Mouse (Mus musculus) spleen, adult 10 weeks (tissue): ENCODE data around the gene Mink1. TPM values are rescaled to one million over a fixed set of nuclear protein-coding genes. Genes with fewer than 3 reads are reported as not detected.

Source experiments
- polyA plus RNA-seq: library from polyadenylated mRNA; stranded (reverse); fragments of 350-450 nt; fragmentation: Illumina TruSeq; extraction: RNeasy Lipid Tissue Mini Kit (QIAGEN cat#74804); gene quantifications from one replicate; pipeline ENCODE4 v1.2.3, GENCODE M21; 2015; ENCODE audit warnings: low replicate concordance; ENCODE audit not compliant: insufficient read depth

The Mink1 gene
- 52.0 TPM for polyA plus RNA-seq

DNA sequence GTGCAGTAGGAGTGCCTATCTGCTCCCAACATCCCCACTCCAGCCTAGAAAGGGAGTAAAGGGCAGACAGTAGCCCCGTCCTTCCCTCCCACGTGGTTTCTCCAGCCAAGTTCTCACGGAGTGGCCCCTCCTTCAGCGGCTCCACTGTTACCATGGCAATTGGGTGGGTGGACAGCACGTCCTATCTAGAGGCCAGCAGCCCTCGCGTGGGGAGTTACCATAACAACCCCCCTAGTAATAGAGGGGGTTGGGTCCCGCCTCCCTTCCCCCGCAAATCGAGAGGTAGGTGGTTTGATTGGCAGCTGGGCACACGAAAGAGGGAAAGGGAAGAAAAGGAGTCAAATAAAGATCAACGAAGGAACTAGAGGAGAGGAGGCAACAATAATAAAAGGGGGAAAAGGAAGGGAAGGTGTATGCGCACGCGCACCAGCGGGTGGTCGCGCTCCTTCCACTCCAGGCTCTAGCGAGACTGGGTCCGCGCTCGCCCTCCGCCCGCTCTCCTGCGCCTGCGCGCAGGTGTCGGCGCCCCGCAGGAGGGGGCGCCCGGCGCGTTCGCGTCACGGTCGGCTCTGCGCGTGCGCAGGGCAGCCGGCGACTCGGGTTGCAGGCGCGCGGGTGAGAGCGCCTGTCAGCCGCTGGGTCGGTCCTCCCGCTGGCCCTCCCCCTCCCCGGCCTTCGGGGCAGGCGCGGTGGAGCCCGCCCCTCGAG, at the start of gene Mink1:
TSS of gene Mink1 (plus strand) at position 595 of the 708 bp plus-strand sequence.

DNA sequence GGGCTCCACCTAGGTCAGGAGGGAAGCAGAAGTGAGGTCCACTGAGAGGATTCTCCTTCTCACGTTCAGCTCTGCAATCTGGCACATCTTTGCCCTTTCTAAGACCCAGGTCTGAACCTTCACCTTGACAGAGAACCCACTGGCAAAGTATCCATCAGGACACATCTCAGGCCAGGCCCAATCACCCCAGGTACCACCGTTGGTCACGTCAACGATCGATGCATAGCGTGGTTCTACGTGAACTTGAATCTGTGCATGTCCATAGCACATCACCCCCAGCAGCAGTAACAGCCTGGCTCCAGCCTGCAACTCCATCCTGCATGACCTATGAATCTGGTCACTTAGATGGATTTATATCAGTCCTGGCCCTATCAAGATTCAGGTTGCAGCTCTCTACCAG, 48.4 kb upstream of the Mink1 start, which contains the start of gene Vmo1:
TSS of gene Vmo1 (minus strand) at position 329 of the 400 bp plus-strand sequence.

GRCm38 (mm10) chr11:70518923-70519322, 43.8 kb upstream of the Mink1 start, which contains the start of gene Gltpd2:
Gene Gltpd2, plus strand, starts transcription at chr11:70519196.

DNA sequence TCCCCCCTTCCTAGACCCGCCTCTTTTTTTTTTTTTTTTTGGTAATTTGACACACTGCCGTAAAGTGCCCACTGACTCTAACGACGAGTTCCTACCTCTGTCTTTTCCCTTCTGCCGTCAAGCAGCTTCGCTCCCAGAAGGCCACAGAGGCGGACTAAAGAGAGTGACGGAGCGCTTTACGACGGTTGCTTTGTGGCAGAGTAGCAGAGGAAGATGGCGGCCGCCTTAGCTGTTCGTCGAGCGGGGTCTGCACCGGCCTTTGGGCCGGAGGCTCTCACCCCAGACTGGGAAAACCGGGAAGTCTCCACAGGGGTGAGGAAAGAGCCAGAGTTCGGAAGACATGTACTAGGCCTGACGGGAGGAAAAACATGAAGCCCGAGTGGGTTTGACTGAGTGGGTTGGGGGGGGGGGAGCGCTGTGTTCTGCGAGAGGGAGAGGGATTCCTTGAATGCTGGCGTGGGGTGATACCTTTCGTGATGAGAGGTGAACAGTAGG, 37.5 kb upstream of the Mink1 start, which contains the start of gene Psmb6:
TSS of gene Psmb6 (plus strand) at position 184 of the 495 bp plus-strand sequence.

DNA sequence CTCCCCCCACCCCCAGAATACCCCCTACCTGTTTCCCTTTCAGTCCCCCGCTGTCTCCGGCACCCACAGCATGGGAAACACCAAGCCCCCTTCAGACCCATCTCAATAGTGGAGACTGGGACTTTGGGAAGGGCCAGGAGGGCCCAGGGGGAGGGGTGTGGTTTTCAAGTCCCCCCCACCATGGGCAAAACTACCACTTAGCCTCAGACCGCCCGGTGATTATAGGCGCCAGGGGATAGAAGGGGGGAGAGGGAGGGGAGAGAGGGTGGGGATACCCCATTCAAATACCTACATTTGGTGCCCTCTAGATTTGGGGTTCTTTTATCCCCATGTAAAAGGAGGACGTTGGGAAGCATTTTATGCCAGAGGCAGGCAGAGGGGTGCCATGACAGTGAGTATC, 29.8 kb upstream of the Mink1 start, which contains the start of gene Gm40193:
TSS of gene Gm40193 (minus strand) at position 101 of the 400 bp plus-strand sequence.

DNA sequence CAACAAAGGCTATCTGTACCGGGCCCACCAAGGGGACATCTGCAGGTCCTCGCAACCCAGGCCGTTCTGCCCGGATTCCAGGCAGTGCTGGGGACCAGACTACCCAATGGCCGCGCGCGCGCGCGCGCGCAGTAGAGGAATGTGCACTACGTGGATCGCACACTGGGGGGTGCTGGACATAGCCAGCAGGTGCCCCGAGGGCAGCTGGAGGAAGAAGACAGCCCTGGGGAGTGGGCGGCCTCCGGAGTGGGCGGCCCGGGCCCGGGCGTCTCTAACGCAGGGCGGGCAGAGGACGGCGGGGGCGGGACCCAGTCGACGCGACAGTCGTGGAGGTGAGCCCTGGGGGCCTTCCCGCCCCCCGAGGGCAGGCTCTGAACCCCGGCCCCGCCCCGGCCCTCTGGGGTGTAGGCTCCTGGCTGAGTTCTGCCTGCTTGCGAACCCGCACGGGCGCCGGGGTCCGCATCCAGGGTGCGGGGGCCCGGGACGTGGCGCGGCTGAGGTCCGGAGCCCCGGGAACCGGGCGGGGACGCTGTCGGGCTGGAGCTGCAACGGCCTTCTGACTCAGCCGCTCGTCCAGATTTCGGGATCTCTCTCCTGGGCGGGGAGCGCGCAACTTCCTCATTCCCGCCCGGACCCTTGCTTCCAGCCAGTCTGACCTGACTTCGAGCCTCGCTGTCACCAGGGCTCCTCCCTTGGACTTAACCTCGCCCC, 22.6 kb upstream of the Mink1 start, which contains the start of gene Pld2:
TSS of gene Pld2 (plus strand) at position 188 of the 711 bp plus-strand sequence.

GRCm38 (mm10) chr11:70615516-70616093, 52.9 kb downstream of the Mink1 start, which contains the start of gene 4930544D05Rik:
Gene 4930544D05Rik, plus strand, starts transcription at chr11:70615848.

GRCm38 (mm10) chr11:70619101-70619500, 56.4 kb downstream of the Mink1 start, which contains the start of gene Chrne:
Gene Chrne, minus strand, starts transcription at chr11:70619216.

GRCm38 (mm10) chr11:70638714-70639278, 76.1 kb downstream of the Mink1 start, which contains the start of gene Gp1ba:
Gene Gp1ba, plus strand, starts transcription at chr11:70639122.

GRCm38 (mm10) chr11:70646691-70647650, 84.3 kb downstream of the Mink1 start, which contains the start of the genes Rnf167 and Slc25a11:
Gene Rnf167, plus strand, starts transcription at chr11:70647235.
Gene Slc25a11, minus strand, starts transcription at chr11:70647479.

GRCm38 (mm10) chr11:70654198-70654922, 91.7 kb downstream of the Mink1 start, which contains the start of gene Pfn1:
Gene Pfn1, minus strand, starts transcription at chr11:70654644.

GRCm38 (mm10) chr11:70656964-70657363, 94.3 kb downstream of the Mink1 start, which contains the start of gene Eno3:
Gene Eno3, plus strand, starts transcription at chr11:70657202.

Other genes starting within 250 kb of the Mink1 start
- not detected for gene Alox12e, start 240.3 kb upstream of the Mink1 start, polyA plus RNA-seq
- 0.58 TPM for gene Alox15, start 210.8 kb upstream of the Mink1 start, polyA plus RNA-seq
- gene Pelp1, start 152.8 kb upstream of the Mink1 start, polyA plus RNA-seq = 11.0 TPM
- gene Arrb2, start 130.2 kb upstream of the Mink1 start, polyA plus RNA-seq = 94.8 TPM
- gene Med11, start 111.0 kb upstream of the Mink1 start, polyA plus RNA-seq = 40.8 TPM
- 4.9 TPM for gene Zmynd15, start 103.4 kb upstream of the Mink1 start, polyA plus RNA-seq
- gene Cxcl16, start 102.9 kb upstream of the Mink1 start, polyA plus RNA-seq = 36.3 TPM
- 2.2 TPM for gene Tm4sf5, start 57.6 kb upstream of the Mink1 start, polyA plus RNA-seq
- not detected for gene Vmo1, start 48.3 kb upstream of the Mink1 start, polyA plus RNA-seq
- not detected for gene Gltpd2, start 43.7 kb upstream of the Mink1 start, polyA plus RNA-seq
- 92.2 TPM for gene Psmb6, start 37.5 kb upstream of the Mink1 start, polyA plus RNA-seq
- not detected for gene Gm40193, start 29.9 kb upstream of the Mink1 start, polyA plus RNA-seq
- gene Pld2, start 22.8 kb upstream of the Mink1 start, polyA plus RNA-seq = 8.9 TPM
- not detected for gene 4930544D05Rik, start 53.0 kb downstream of the Mink1 start, polyA plus RNA-seq
- gene Chrne, start 56.3 kb downstream of the Mink1 start, polyA plus RNA-seq = 0.47 TPM
- gene Gp1ba, start 76.2 kb downstream of the Mink1 start, polyA plus RNA-seq = 3.7 TPM
- 203 TPM for gene Rnf167, start 84.4 kb downstream of the Mink1 start, polyA plus RNA-seq
- 93.8 TPM for gene Slc25a11, start 84.6 kb downstream of the Mink1 start, polyA plus RNA-seq
- gene Pfn1, start 91.8 kb downstream of the Mink1 start, polyA plus RNA-seq = 1,849 TPM
- gene Eno3, start 94.3 kb downstream of the Mink1 start, polyA plus RNA-seq = 22.1 TPM
- gene Spag7, start 106.5 kb downstream of the Mink1 start, polyA plus RNA-seq = 38.6 TPM
- 19.7 TPM for gene Camta2, start 125.2 kb downstream of the Mink1 start, polyA plus RNA-seq
- gene Inca1, start 137.3 kb downstream of the Mink1 start, polyA plus RNA-seq = 1.0 TPM
- 17.2 TPM for gene Kif1c, start 137.7 kb downstream of the Mink1 start, polyA plus RNA-seq
- gene Zfp3, start 201.3 kb downstream of the Mink1 start, polyA plus RNA-seq = 9.9 TPM
- gene Scimp, start 249.7 kb downstream of the Mink1 start, polyA plus RNA-seq = 33.4 TPM